Mouse (Mus musculus) C2C12 (cell line): ENCODE data around the gene Dhx37.

Source experiments
- CEBPB ChIP-seq: IDR thresholded peaks from one replicate; pipeline ENCODE4 v1.6.1; 2011; ENCODE audit warnings: low read depth, mild to moderate bottlenecking, control low read depth, moderate library complexity
- CTCF ChIP-seq: IDR thresholded peaks from one replicate; pipeline ENCODE4 v1.5.1; 2011; ENCODE audit not compliant: control insufficient read depth, insufficient read depth, insufficient read length
- MYOD1 ChIP-seq: IDR thresholded peaks from one replicate; pipeline ENCODE4 v1.6.1; 2011; ENCODE audit warnings: low read depth; ENCODE audit not compliant: control insufficient read depth, insufficient read length
- MYOG ChIP-seq: IDR thresholded peaks from one replicate; pipeline ENCODE4 v1.6.1; 2011; ENCODE audit not compliant: control insufficient read depth, insufficient read length; ENCODE audit errors: extremely low read depth

DNA sequence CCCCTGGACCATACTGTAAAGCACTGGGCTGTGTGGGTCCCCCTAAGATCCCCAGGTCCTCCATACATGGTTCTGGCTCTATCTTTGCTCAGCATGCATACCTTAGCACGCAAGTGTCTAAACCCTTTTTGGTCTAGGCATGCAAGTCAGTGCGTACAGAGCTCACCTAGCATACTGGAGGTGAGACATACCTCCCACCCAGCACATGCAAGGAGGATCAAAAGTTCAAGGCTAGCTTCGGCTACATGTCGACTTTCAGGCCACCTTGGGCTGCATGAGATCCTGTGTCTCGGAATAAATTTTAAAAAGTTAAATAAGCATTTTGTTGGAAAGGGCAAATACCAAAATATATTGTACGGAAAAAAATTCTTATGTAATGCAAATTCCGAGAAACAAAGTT lies 31.3 kb upstream of the Dhx37 start:
- TF ChIP-seq CTCF (no peak), MYOD1 (no peak), CEBPB (no peak), MYOG (no peak)
